Mouse (Mus musculus) heart, embryonic 11.5 days (tissue): ENCODE data around the gene 4930523C07Rik. TPM values are rescaled to one million over a fixed set of nuclear protein-coding genes. Genes with fewer than 3 reads are reported as not detected.

Source experiments
- ATAC-seq: fragments of 200-750 bp; cut with Nextera tagmentation; replicated peaks from 2 replicates; pipeline ENCODE4 v1.8.0; 2017; ENCODE audit warnings: moderate library complexity; ENCODE audit not compliant: insufficient number of reproducible peaks, low FRiP score, low TSS enrichment
- H3K27ac ChIP-seq: fragments of 300-500 bp; sonication (generic); 2 replicates; pipeline ENCODE4 v1.5.1; 2014; ENCODE audit warnings: mild to moderate bottlenecking, low read depth, low read length
- H3K27me3 ChIP-seq: fragments of 300-500 bp; sonication (generic); 2 replicates; pipeline ENCODE4 v1.6.1; 2014; ENCODE audit warnings: mild to moderate bottlenecking, low read length, mixed read lengths; ENCODE audit not compliant: control insufficient read depth, insufficient read depth
- H3K36me3 ChIP-seq: fragments of 300-500 bp; sonication (generic); 2 replicates; pipeline ENCODE4 v1.6.1; 2014; ENCODE audit warnings: mild to moderate bottlenecking, low read length, moderate library complexity, mixed read lengths; ENCODE audit not compliant: control insufficient read depth, insufficient read depth
- H3K4me1 ChIP-seq: fragments of 300-500 bp; sonication (generic); 2 replicates; pipeline ENCODE4 v1.6.1; 2014; ENCODE audit warnings: low read length; ENCODE audit not compliant: control insufficient read depth, insufficient read depth
- H3K4me2 ChIP-seq: fragments of 300-500 bp; sonication (generic); 2 replicates; pipeline ENCODE4 v1.6.1; 2014; ENCODE audit warnings: mild to moderate bottlenecking, moderate library complexity
- H3K4me3 ChIP-seq: fragments of 300-500 bp; sonication (generic); 2 replicates; pipeline ENCODE4 v1.5.1; 2014; ENCODE audit warnings: low read depth, low read length
- H3K9ac ChIP-seq: fragments of 300-500 bp; sonication (generic); 2 replicates; pipeline ENCODE4 v1.6.1; 2014; ENCODE audit warnings: mild to moderate bottlenecking, low read depth, low read length, moderate library complexity
- H3K9me3 ChIP-seq: fragments of 300-500 bp; sonication (generic); replicated peaks from 2 replicates; pipeline ENCODE4 v1.6.1; 2016; ENCODE audit warnings: low read length; ENCODE audit not compliant: control insufficient read depth
- WGBS: fragments of 180-500 bp; shearing (Covaris S2); extraction: QIAGEN DNeasy Blood & Tissue Kit; methylation state at CpG from one replicate; pipeline ENCODE4 v1.1.7; 2014; ENCODE audit not compliant: insufficient replicate concordance; 5-methylcytosine and 5-hydroxymethylcytosine counted together
- polyA plus RNA-seq: library from polyadenylated mRNA; unstranded; fragments of >200 nt; fragmentation: Nextera tagmentation; extraction: Ambion mirVana; gene quantifications from 2 replicates; pipeline ENCODE4 v1.2.1, GENCODE M21; 2014

Gene 4930523C07Rik
- polyA plus RNA-seq = 13.3 and 15.0 TPM in 2 replicates

GRCm38 (mm10) chr1:160044237-160045021, at the start of gene 4930523C07Rik:
Gene 4930523C07Rik, plus strand, starts transcription at chr1:160044382.
- no peaks in the 10 kb centered on the region for H3K9me3 ChIP-seq
- WGBS = 2% methylated on average over 33 of the region's 33 CpGs
- H3K4me1 ChIP-seq = peaks cover 10% of the 10 kb centered on the region
- ATAC-seq = peak; percentile 67; the same call in 1 of the 2 replicates
- H3K27me3 ChIP-seq = no peaks in the 10 kb centered on the region
- H3K4me3 ChIP-seq = peak within 1 kb of the TSS; percentile 60
- H3K4me2 ChIP-seq = peak within 1 kb of the TSS; percentile 80
- peak within 1 kb of the TSS; percentile 77 for H3K9ac ChIP-seq
- no peaks in the 10 kb centered on the region for H3K36me3 ChIP-seq
- H3K27ac ChIP-seq = no peak within 1 kb of the TSS; the same call in 1 of the 2 replicates

GRCm38 (mm10) chr1:159997329-159997728, 46.9 kb upstream of the 4930523C07Rik start:
- Histone ChIP-seq H3K27me3 (no peaks in the 10 kb centered on the region), H3K9me3 (no peaks in the 10 kb centered on the region), H3K9ac (no peak overlapping the region), H3K27ac (no peak overlapping the region), H3K4me3 (no peak overlapping the region), H3K4me2 (no peak overlapping the region), H3K36me3 (no peaks in the 10 kb centered on the region), H3K4me1 (no peaks in the 10 kb centered on the region)
- 52% methylated on average over 2 of the region's 2 CpGs for WGBS
- ATAC-seq = no peak

- no peaks in the 10 kb centered on the region for H3K9me3 ChIP-seq
- H3K27ac ChIP-seq = no peak overlapping the region
- ATAC-seq = no peak
- WGBS = 47% methylated on average over 1 of the region's 1 CpGs
- no peak overlapping the region for H3K4me3 ChIP-seq
- no peaks in the 10 kb centered on the region for H3K4me1 ChIP-seq
- H3K4me2 ChIP-seq = no peak overlapping the region
- H3K27me3 ChIP-seq = no peaks in the 10 kb centered on the region
- H3K36me3 ChIP-seq = no peaks in the 10 kb centered on the region
- H3K9ac ChIP-seq = no peak overlapping the region
These were observed 45.8 kb upstream of the 4930523C07Rik start for GRCm38 (mm10) chr1:159998349-159998748.

GRCm38 (mm10) chr1:159999232-159999631, 45.0 kb upstream of the 4930523C07Rik start:
- Histone ChIP-seq H3K27ac (no peak overlapping the region), H3K4me2 (no peak overlapping the region), H3K36me3 (no peaks in the 10 kb centered on the region), H3K27me3 (no peaks in the 10 kb centered on the region), H3K4me1 (no peaks in the 10 kb centered on the region), H3K9ac (no peak overlapping the region), H3K9me3 (no peaks in the 10 kb centered on the region), H3K4me3 (no peak overlapping the region)
- WGBS = 66% methylated on average over 3 of the region's 3 CpGs
- no peak for ATAC-seq

- H3K9me3 ChIP-seq = no peaks in the 10 kb centered on the region
- no peak overlapping the region for H3K27ac ChIP-seq
- H3K4me1 ChIP-seq = no peaks in the 10 kb centered on the region
- no peak for ATAC-seq
- no peak overlapping the region for H3K9ac ChIP-seq
- WGBS = 80% methylated on average over 4 of the region's 4 CpGs
- H3K36me3 ChIP-seq = no peaks in the 10 kb centered on the region
- H3K27me3 ChIP-seq = no peaks in the 10 kb centered on the region
- no peak overlapping the region for H3K4me2 ChIP-seq
- no peak overlapping the region for H3K4me3 ChIP-seq
These were observed 38.9 kb upstream of the 4930523C07Rik start for GRCm38 (mm10) chr1:160005319-160005718.

- Histone ChIP-seq H3K27me3 (no peaks in the 10 kb centered on the region), H3K4me2 (no peak overlapping the region), H3K4me3 (no peak overlapping the region), H3K4me1 (no peaks in the 10 kb centered on the region), H3K36me3 (no peaks in the 10 kb centered on the region), H3K27ac (no peak overlapping the region), H3K9me3 (no peaks in the 10 kb centered on the region), H3K9ac (no peak overlapping the region)
- WGBS = 84% methylated on average over 8 of the region's 8 CpGs
- no peak for ATAC-seq
These were observed 37.1 kb upstream of the 4930523C07Rik start for GRCm38 (mm10) chr1:160006919-160007588.

- no peaks in the 10 kb centered on the region for H3K36me3 ChIP-seq
- WGBS = 80% methylated on average over 3 of the region's 3 CpGs
- no peak for ATAC-seq
- H3K4me3 ChIP-seq = no peak overlapping the region
- no peak overlapping the region for H3K4me2 ChIP-seq
- H3K9me3 ChIP-seq = no peaks in the 10 kb centered on the region
- no peak overlapping the region for H3K27ac ChIP-seq
- H3K4me1 ChIP-seq = no peaks in the 10 kb centered on the region
- no peak overlapping the region for H3K9ac ChIP-seq
- H3K27me3 ChIP-seq = no peaks in the 10 kb centered on the region
These were observed 31.1 kb upstream of the 4930523C07Rik start for GRCm38 (mm10) chr1:160013042-160013441.

GRCm38 (mm10) chr1:160024339-160024980, 19.7 kb upstream of the 4930523C07Rik start:
- no peaks in the 10 kb centered on the region for H3K9me3 ChIP-seq
- WGBS = 78% methylated on average over 10 of the region's 10 CpGs
- H3K9ac ChIP-seq = no peak overlapping the region
- H3K4me3 ChIP-seq = no peak overlapping the region
- H3K27ac ChIP-seq = no peak overlapping the region
- H3K4me2 ChIP-seq = no peak overlapping the region
- no peaks in the 10 kb centered on the region for H3K36me3 ChIP-seq
- H3K27me3 ChIP-seq = no peaks in the 10 kb centered on the region
- no peaks in the 10 kb centered on the region for H3K4me1 ChIP-seq
- no peak for ATAC-seq
